Mouse (Mus musculus) kidney, adult 2 months (tissue): ENCODE measurements around the gene Spag8. TPM values are rescaled to one million over a fixed set of nuclear protein-coding genes. Genes with fewer than 3 reads are reported as not detected.

Experiments
- DNase-seq: peaks from one replicate; pipeline ENCODE4 v3.0.0; 2021
- H3K27ac ChIP-seq: fragments of 200-500 bp; 2 replicates; pipeline ENCODE4 v1.5.1; 2012; ENCODE audit warnings: low read depth, low read length, control low read depth, inconsistent platforms; ENCODE audit not compliant: insufficient read depth
- H3K27me3 ChIP-seq: fragments of 200-500 bp; replicated peaks from 2 replicates; pipeline ENCODE4 v1.6.1; 2012; ENCODE audit warnings: mild to moderate bottlenecking, moderate library complexity, low read length, inconsistent platforms; ENCODE audit not compliant: control insufficient read depth, insufficient read depth
- H3K36me3 ChIP-seq: fragments of 200-500 bp; 2 replicates; pipeline ENCODE4 v1.6.1; 2012; ENCODE audit warnings: mild to moderate bottlenecking, moderate library complexity, low read length, inconsistent platforms; ENCODE audit not compliant: control insufficient read depth, insufficient read depth
- H3K4me1 ChIP-seq: fragments of 200-500 bp; 2 replicates; pipeline ENCODE4 v1.6.1; 2011; ENCODE audit warnings: low read length; ENCODE audit not compliant: control insufficient read depth, insufficient read depth
- H3K4me3 ChIP-seq: fragments of 200-500 bp; 2 replicates; pipeline ENCODE4 v1.5.1; 2011; ENCODE audit warnings: mild to moderate bottlenecking, low read depth, low read length, control low read depth; ENCODE audit not compliant: insufficient read depth
- CTCF ChIP-seq: fragments of 200-500 bp; conservative IDR thresholded peaks from 2 replicates; pipeline ENCODE4 v1.5.1; 2011; ENCODE audit warnings: low read depth, mild to moderate bottlenecking, control low read depth, low read length, moderate library complexity, mixed read lengths; ENCODE audit not compliant: insufficient read depth, insufficient read length
- POLR2A ChIP-seq: fragments of 200-500 bp; IDR thresholded peaks from one replicate; pipeline ENCODE4 v1.6.1; 2011; ENCODE audit warnings: low read depth, low read length, control low read depth
- WGBS: fragments of 180-500 bp; shearing (Covaris S2); methylation state at CpG from one replicate; pipeline ENCODE4 v1.1.7; 2018; 5-methylcytosine and 5-hydroxymethylcytosine counted together
- polyA plus RNA-seq: library from polyadenylated mRNA; depleted of rRNA; stranded (reverse); fragments of >200 nt; gene quantifications from 2 replicates; pipeline ENCODE4 v1.2.3, GENCODE M21; 2012

Spag8 gene
- polyA plus RNA-seq, 1 experiment: 2.2 TPM

DNA sequence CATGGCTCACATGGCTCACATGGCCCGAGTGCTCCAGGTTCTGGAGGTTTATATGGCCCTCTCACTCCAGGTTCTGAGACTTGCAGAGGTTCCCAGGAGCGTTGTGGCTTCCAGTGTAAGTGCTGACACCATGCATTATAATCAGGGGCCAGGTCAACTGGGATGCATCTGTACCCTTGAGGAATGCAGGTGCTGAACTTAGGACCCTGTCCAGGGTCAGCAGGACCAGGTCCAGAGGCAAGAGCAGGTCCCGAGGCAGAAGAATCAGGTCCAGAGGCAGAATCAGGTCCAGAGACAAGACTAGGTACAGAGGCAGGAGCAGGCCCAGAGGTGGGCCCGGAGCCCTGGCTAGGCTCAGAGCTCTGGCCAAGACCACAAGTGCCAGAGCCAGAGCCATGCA is 668 bp downstream of the Spag8 start:
- H3K4me1 ChIP-seq: peaks cover 7% of the 10 kb centered on the region; the same call in 1 of the 2 replicates
- WGBS: 68% methylated on average over 4 of the region's 4 CpGs

DNA sequence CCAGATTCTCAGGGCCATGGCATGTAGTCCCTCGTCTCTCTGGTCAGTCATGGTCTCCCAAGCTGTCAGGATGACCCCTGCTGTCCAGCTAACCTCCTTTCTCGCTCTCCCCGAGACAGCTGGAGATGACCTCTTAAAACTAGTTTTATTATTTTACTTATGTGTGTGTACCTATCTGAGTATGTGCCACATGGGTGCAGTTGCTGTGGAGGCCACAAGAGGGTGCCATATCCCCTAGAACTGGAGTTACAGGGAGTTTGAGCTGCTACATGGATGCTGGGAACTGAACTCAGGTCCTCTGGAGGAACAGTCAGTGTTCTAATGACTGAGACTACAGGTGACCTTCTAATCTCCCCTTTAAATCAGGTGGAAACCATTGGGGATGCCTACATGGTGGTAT is 3.6 kb downstream of the Spag8 start:
- WGBS: 96% methylated on average over 3 of the region's 3 CpGs
- TF ChIP-seq CTCF: peak; percentile 37
- no peak for TF ChIP-seq POLR2A
- Histone ChIP-seq H3K27ac (no peak overlapping the region), H3K27me3 (no peaks in the 10 kb centered on the region), H3K4me1 (peaks cover 5% of the 10 kb centered on the region; the same call in 1 of the 2 replicates), H3K4me3 (no peak overlapping the region), H3K36me3 (no peaks in the 10 kb centered on the region)
- no peak for DNase-seq

More for the DNA sequence above, 668 bp downstream of the Spag8 start:
- Histone ChIP-seq H3K4me3 (no peak overlapping the region), H3K27me3 (no peaks in the 10 kb centered on the region), H3K27ac (peak overlapping the region; percentile 64), H3K36me3 (no peaks in the 10 kb centered on the region)
- TF ChIP-seq POLR2A (no peak), CTCF (no peak)
- peak; percentile 87 for DNase-seq

DNA sequence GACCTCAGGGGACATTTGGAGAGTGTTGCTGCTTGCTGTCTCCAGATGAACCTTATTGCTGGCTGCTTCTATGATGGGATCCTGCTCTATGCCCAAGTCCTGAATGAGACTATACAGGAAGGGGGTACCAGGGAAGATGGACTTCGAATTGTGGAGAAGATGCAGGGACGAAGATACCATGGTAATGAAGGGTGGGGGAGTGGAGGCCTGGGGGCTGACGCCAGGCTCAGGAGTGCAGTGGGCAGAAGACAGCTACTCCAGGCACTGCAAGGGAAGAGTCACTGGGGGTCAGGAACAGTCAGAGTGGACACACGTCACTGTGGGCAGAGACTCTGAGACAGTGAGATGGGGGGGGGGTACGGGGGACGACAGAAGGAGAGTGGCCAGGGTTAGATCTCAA is 12.9 kb downstream of the Spag8 start:
- Histone ChIP-seq H3K4me3 (no peak overlapping the region), H3K27me3 (no peaks in the 10 kb centered on the region), H3K36me3 (no peaks in the 10 kb centered on the region), H3K4me1 (peaks cover 6% of the 10 kb centered on the region; the same call in 1 of the 2 replicates), H3K27ac (no peak overlapping the region)
- TF ChIP-seq CTCF (no peak), POLR2A (no peak)
- DNase-seq: no peak
- 93% methylated on average over 6 of the region's 6 CpGs for WGBS

DNA sequence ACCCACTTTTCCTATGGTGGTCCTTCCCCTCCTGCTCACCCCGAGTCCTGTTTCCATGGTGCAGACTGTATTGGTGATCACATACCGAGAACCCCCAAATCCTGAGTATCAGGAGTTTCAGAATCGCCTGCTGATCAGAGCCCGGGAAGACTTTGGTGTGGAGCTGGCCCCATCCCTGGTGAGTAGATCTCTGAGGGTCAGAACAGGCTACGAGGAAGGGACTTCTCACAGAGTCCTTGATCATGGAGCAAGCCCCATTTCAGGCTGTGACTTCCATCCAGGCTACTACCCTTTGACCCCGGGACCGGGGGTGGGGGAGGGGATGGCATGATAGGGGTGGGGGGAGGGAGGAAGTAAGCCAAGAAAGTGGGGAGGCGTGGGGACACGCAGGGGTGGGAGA is 13.3 kb downstream of the Spag8 start:
- peaks cover 6% of the 10 kb centered on the region; the same call in 1 of the 2 replicates for H3K4me1 ChIP-seq
- DNase-seq: no peak
- no peaks in the 10 kb centered on the region for H3K36me3 ChIP-seq
- no peak overlapping the region for H3K4me3 ChIP-seq
- no peak overlapping the region for H3K27ac ChIP-seq
- TF ChIP-seq CTCF (no peak), POLR2A (no peak)
- no peaks in the 10 kb centered on the region for H3K27me3 ChIP-seq
- 74% methylated on average over 9 of the region's 9 CpGs for WGBS

DNA sequence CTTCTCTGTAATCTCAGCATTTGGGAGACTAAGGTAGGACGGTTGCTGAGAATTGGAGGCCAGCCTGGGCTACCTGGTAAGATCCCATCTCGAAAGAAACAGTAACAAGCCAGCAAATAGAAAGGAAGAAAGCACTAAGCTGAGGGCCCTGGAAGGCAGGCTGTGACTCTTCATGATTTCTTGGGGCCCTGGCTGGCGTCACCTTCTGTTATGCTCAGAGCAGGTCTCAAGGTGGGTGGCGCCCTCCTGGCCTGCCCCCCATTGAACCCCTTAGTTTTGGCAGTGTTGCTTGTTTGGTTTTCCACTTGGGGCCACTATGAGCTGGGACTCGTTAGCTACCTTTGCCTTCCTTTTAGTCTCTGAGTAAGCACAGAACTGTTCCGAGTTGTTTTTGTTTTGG is 16.6 kb downstream of the Spag8 start:
- no peak for DNase-seq
- WGBS: 89% methylated on average over 6 of the region's 6 CpGs
- no peaks in the 10 kb centered on the region for H3K36me3 ChIP-seq
- no peak for TF ChIP-seq POLR2A
- TF ChIP-seq CTCF: no peak
- no peak overlapping the region for H3K27ac ChIP-seq
- H3K4me3 ChIP-seq: no peak overlapping the region
- H3K4me1 ChIP-seq: peaks cover 6% of the 10 kb centered on the region; the same call in 1 of the 2 replicates
- no peaks in the 10 kb centered on the region for H3K27me3 ChIP-seq

DNA sequence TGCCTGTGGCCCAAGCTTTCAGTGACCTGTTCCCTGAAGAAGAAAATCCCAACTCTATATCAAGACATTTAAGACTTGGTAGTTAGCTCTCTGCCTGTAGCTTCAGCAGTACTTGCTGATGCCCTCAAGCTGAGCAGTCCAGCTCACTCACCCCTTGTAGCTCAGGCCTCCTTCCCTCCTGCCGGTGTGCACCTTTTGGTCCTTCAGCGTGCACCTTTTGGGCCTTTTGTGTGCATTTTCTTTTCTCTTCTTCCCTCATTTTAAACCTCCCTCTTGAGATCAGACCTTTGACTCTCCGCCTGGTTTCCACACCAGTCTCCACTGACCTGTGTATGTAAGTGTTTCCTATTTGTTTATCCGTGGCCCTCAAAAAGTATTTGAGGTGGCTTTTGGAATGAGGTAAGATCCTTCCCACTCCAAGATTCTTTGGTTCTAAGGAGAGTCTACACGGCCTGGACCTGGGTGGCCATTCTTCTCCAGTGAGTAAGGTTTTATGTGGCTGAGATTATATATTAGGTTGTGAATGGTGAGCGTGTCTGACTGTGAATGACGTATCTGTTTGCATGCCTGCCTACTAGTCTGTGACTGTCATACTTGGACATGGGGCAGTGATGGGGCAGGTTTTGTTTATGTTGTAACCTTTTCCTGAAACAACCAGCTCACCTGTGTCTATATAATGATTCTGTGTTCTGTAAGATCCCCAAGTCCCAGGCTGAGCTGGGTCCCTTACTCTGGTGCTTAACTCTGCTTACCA is 18.6 kb downstream of the Spag8 start:
- Histone ChIP-seq H3K27me3 (no peaks in the 10 kb centered on the region), H3K27ac (no peak overlapping the region), H3K36me3 (no peaks in the 10 kb centered on the region), H3K4me1 (peaks cover 6% of the 10 kb centered on the region; the same call in 1 of the 2 replicates), H3K4me3 (no peak overlapping the region)
- DNase-seq: no peak
- TF ChIP-seq POLR2A (no peak), CTCF (no peak)
- WGBS: 86% methylated on average over 7 of the region's 7 CpGs

DNA sequence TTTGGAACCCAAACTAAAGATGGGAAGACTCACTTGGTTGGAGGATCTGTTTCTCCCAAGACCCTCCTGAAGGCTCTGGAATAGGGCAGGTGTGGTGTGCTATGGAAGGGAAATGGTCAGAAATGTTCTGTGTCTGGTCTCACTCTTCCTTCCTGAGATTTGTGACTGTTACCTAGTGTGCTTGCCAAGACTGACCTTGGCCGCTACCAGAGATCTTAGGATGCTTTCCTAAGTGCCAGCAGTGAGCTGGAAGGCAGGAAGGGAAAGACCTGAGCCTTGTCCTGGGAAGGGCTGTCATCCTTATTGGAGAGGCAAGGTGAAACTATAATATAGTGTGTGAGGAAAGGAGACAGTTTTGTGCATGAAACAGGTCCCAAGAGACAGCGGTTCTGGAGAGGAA is 19.7 kb downstream of the Spag8 start:
- 91% methylated on average over 2 of the region's 2 CpGs for WGBS
- Histone ChIP-seq H3K27me3 (no peaks in the 10 kb centered on the region), H3K27ac (no peak overlapping the region), H3K4me3 (no peak overlapping the region), H3K4me1 (peaks cover 6% of the 10 kb centered on the region; the same call in 1 of the 2 replicates), H3K36me3 (no peaks in the 10 kb centered on the region)
- no peak for DNase-seq
- TF ChIP-seq CTCF (no peak), POLR2A (no peak)
